Mouse (Mus musculus): ENCODE measurements around the gene Otor. TPM values are rescaled to one million over a fixed set of nuclear protein-coding genes. Genes with fewer than 3 reads are reported as not detected.

Otor gene
- not detected in 2 replicates for polyA plus RNA-seq (2012; rRNA removed)

GRCm38 (mm10) chr2:143078198-143078851, at the start of gene Otor:
TSS of gene Otor (plus strand) at chr2:143078473.

DNA sequence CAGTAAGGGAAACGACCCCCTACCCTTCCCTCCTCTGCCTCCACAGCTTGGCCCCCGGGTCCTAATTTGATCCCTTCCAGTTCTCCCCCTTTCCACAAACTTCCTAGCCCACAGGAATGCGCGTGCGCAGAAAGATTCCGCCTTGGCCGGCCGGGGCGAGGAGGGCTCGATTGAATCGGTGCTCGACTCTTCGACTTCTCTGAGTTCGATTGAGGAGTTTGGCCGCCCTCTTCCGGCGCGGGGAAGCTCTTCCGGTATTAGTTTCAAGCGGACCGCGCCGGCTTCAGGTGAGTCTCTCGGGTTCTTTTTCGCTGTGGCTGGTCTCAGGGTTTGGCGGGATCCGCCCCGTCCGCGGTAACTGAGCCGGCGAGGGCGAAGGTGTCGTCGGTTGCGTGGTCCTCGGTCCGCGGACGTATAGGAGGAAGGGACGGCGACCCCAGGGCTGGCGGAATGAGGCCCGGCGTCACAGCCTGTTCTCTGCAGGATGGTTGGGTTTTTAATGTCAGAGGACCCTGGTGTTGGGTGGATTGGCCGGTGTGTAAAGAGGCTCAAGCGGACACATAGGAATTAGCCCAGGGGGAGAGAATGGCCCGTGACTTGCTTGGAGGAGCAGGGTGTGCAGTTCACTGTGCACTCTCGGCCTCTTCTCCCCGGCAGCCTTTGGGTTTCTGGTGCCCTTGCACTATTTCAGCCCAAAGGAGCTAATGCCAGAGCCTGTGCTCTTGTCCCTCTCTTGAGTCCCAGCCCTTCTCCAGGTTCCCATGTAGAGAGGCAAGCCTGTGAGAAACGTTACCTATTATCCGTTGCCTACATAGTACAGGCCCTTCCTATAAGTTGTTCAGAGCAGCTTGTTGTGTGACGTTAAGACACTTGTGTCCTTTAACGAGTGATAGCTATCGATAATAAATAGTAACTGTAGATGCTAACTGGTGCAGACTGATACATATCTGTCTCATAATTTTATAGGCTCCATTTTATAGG, 15.2 kb upstream of the Otor start, which contains the start of gene Snrpb2:
Snrpb2 (plus strand) TSS at position 228 of the 981 bp plus-strand sequence.

Other genes with a start within 250 kb of the Otor start
- gene Kif16b, start 176.9 kb upstream of the Otor start, polyA plus RNA-seq (2012; rRNA removed): 6.3 and 7.1 TPM in 2 replicates
- gene Snrpb2, start 15.4 kb upstream of the Otor start, polyA plus RNA-seq (2012; rRNA removed): 0.27 and 0.49 TPM in 2 replicates